18 mouse cellular contexts compared by ENCODE assay signal in the genomic region with DNA sequence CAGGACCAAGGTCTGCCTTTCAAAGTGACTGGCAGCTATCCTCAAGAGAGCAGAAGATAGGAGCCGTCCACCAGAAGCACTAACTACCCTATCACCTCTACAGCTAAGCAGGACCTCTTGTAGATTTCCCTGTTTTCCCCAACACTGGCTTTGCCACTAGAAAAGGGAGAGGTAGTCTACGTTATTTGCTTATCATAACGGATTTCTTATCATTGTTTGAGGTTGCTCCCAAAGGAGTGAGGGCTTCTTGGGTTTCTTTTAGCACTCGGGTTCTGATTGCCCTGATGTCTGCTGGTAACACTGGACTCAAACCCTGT.
DNase-seq lines count a peak whose midpoint lies in the region; ATAC-seq and TF ChIP-seq lines count a peak whose summit lies in the region.
"Had no signal": no experiment of that assay in that cellular context is flagged by ENCODE, and none has a peak within 500 bp of the region (broad histone marks: within the 10 kb centered on the region; RNA-seq: fewer than 3 reads in every experiment).

No protein-coding gene starts in this region.

- no peaks in the 10 kb centered on the region for H3K36me3 ChIP-seq in forebrain, embryonic 14.5 days (ENCODE audit: control insufficient read depth, insufficient read depth, low read length)
- H3K36me3 ChIP-seq in hindbrain, embryonic 16.5 days (ENCODE audit: control insufficient read depth, insufficient read depth, low read length): no peaks in the 10 kb centered on the region
- H3K36me3 ChIP-seq in neural tube, embryonic 12.5 days: no peaks in the 10 kb centered on the region
- H3K36me3 ChIP-seq: embryonic facial prominence, embryonic 15.5 days; liver, embryonic 12.5 days; lung, embryonic 15.5 days; stomach, embryonic 15.5 days had no signal

- H3K27ac ChIP-seq in layer of hippocampus, adult 2 months: peak overlapping the region; percentile 95
- H3K27ac ChIP-seq in forebrain, embryonic 14.5 days (ENCODE audit: low read depth, low read length): peak overlapping the region; percentile 97
- H3K27ac ChIP-seq in hindbrain, embryonic 16.5 days (ENCODE audit: low read depth, low read length): peak overlapping the region; percentile 55; the same call in 1 of the 2 replicates
- H3K27ac ChIP-seq in neural tube, embryonic 12.5 days: 0 out of 2 replicates have a peak overlapping the region, but pooled peaks have one; percentile 1
- H3K27ac ChIP-seq: embryonic facial prominence, embryonic 15.5 days; liver, embryonic 12.5 days; lung, embryonic 15.5 days; stomach, embryonic 15.5 days had no signal

- ATAC-seq in forebrain, embryonic 14.5 days: no peak
- no peak for ATAC-seq in hindbrain, embryonic 16.5 days
- no peak for ATAC-seq in neural tube, embryonic 12.5 days (ENCODE audit: low FRiP score, low read depth)
- ATAC-seq: intestine, embryonic 16.5 days; liver, embryonic 12.5 days had no signal

- DNase-seq in layer of hippocampus, adult 2 months (ENCODE audit: low spot score in 2 of 2): no peak
- no peak for DNase-seq in layer of hippocampus, adult 9-11 months
- no peak for DNase-seq in forebrain, embryonic 14.5 days (ENCODE audit: low spot score)
- no peak for DNase-seq in frontal cortex, postnatal 25 days (ENCODE audit: low spot score in 2 of 2)
- DNase-seq in layer of hippocampus, adult 18-20 months (ENCODE audit: low spot score in 2 of 2): no peak
- DNase-seq in ovary, adult 18-20 months (ENCODE audit: low spot score): no peak
- DNase-seq: B cell, adult 2 months; cerebellum, postnatal 25 days; left cerebral cortex, postnatal 4 days had no signal

- H3K9ac ChIP-seq in forebrain, embryonic 14.5 days (ENCODE audit: low read length): peak overlapping the region; percentile 58
- no peak overlapping the region for H3K9ac ChIP-seq in hindbrain, embryonic 16.5 days (ENCODE audit: low read depth, low read length)
- H3K9ac ChIP-seq in neural tube, embryonic 12.5 days: no peak overlapping the region
- H3K9ac ChIP-seq: embryonic facial prominence, embryonic 15.5 days; liver, embryonic 12.5 days; lung, embryonic 15.5 days; stomach, embryonic 15.5 days had no signal

- TF ChIP-seq CTCF in layer of hippocampus, adult 2 months (conservative IDR thresholded peaks at IDR 0.05): no peak

- 28% methylated on average over 4 of the region's 4 CpGs for WGBS in forebrain, embryonic 14.5 days
- 40% methylated on average over 4 of the region's 4 CpGs for WGBS in hindbrain, embryonic 16.5 days
- 74% methylated on average over 4 of the region's 4 CpGs for WGBS in neural tube, embryonic 12.5 days

- peaks cover 37% of the 10 kb centered on the region for H3K4me1 ChIP-seq in forebrain, embryonic 14.5 days (ENCODE audit: control insufficient read depth, insufficient read depth, low read length)
- H3K4me1 ChIP-seq in hindbrain, embryonic 16.5 days (ENCODE audit: control insufficient read depth, insufficient read depth, low read depth, low read length): peaks cover 15% of the 10 kb centered on the region
- H3K4me1 ChIP-seq in neural tube, embryonic 12.5 days: peaks cover 42% of the 10 kb centered on the region
- H3K4me1 ChIP-seq: liver, embryonic 12.5 days; lung, embryonic 15.5 days; stomach, embryonic 15.5 days had no signal

- peak overlapping the region; percentile 55 for H3K4me2 ChIP-seq in forebrain, embryonic 14.5 days (ENCODE audit: low read length)
- peak overlapping the region; percentile 21 for H3K4me2 ChIP-seq in hindbrain, embryonic 16.5 days (ENCODE audit: low read length)
- H3K4me2 ChIP-seq in neural tube, embryonic 12.5 days (replicated peaks): no peak overlapping the region
- H3K4me2 ChIP-seq: embryonic facial prominence, embryonic 15.5 days; liver, embryonic 12.5 days; lung, embryonic 15.5 days; stomach, embryonic 15.5 days had no signal

- no peaks in the 10 kb centered on the region for H3K9me3 ChIP-seq in forebrain, embryonic 14.5 days (replicated peaks; ENCODE audit: control insufficient read depth, low read length)
- H3K9me3 ChIP-seq in hindbrain, embryonic 16.5 days (ENCODE audit: control insufficient read depth, low read length): no peaks in the 10 kb centered on the region
- H3K9me3 ChIP-seq in neural tube, embryonic 12.5 days: no peaks in the 10 kb centered on the region
- H3K9me3 ChIP-seq: embryonic facial prominence, embryonic 15.5 days; liver, embryonic 12.5 days; lung, embryonic 15.5 days; stomach, embryonic 15.5 days had no signal

- H3K4me3 ChIP-seq in layer of hippocampus, adult 2 months: no peak overlapping the region; the same call in 1 of the 2 replicates
- 0 out of 2 replicates have a peak overlapping the region, but pooled peaks have one; percentile 7 for H3K4me3 ChIP-seq in forebrain, embryonic 14.5 days (ENCODE audit: low read depth, low read length)
- no peak overlapping the region for H3K4me3 ChIP-seq in hindbrain, embryonic 16.5 days (ENCODE audit: low read length)
- no peak overlapping the region for H3K4me3 ChIP-seq in neural tube, embryonic 12.5 days
- H3K4me3 ChIP-seq: embryonic facial prominence, embryonic 15.5 days; liver, embryonic 12.5 days; lung, embryonic 15.5 days; myocyte; stomach, embryonic 15.5 days had no signal

- H3K27me3 ChIP-seq in forebrain, embryonic 14.5 days (replicated peaks; ENCODE audit: control insufficient read depth, insufficient read depth, low read length): no peaks in the 10 kb centered on the region
- H3K27me3 ChIP-seq in hindbrain, embryonic 16.5 days (replicated peaks; ENCODE audit: control insufficient read depth, insufficient read depth, low read length): no peaks in the 10 kb centered on the region
- no peaks in the 10 kb centered on the region for H3K27me3 ChIP-seq in neural tube, embryonic 12.5 days (replicated peaks)
- H3K27me3 ChIP-seq: embryonic facial prominence, embryonic 15.5 days; liver, embryonic 12.5 days; lung, embryonic 15.5 days; Patski; stomach, embryonic 15.5 days had no signal

Comparison
In these comparisons a context has a peak if more than half of its experiments do, and no peak if none do; other contexts are left out.
1. H3K27ac ChIP-seq: peak in every context shown above with its lines; median percentile 97 in forebrain, embryonic 14.5 days; 95 in layer of hippocampus, adult 2 months; 55 in hindbrain, embryonic 16.5 days; 1 in neural tube, embryonic 12.5 days.